Mouse (Mus musculus): ENCODE results near the gene Crb3.
A peak's percentile ranks its signal among the peaks of the same experiment; 100 is the strongest.

Crb3 gene

GRCm38 (mm10) chr17:57058891-57059485 lies at the start of gene Crb3:
TSS of gene Crb3 (plus strand) at chr17:57059105.
- DNase-seq (ENCODE audit: low spot score) = no peak

- no peak for DNase-seq (ENCODE audit: low spot score)
These were observed 48.0 kb upstream of the Crb3 start for GRCm38 (mm10) chr17:57010911-57011235.

- DNase-seq (ENCODE audit: low spot score) = peak; percentile 92
These were observed 47.4 kb upstream of the Crb3 start, which contains the start of the genes Gtf2f1 and Gm17949 for GRCm38 (mm10) chr17:57011236-57012141. TSS of gene Gtf2f1 (minus strand) at chr17:57011288. TSS of gene Gm17949 (plus strand) at chr17:57011469.

GRCm38 (mm10) chr17:57012245-57012795 lies 46.6 kb upstream of the Crb3 start:
- no peak for DNase-seq (ENCODE audit: low spot score)

- DNase-seq (ENCODE audit: low spot score) = no peak
These were observed 39.2 kb upstream of the Crb3 start for GRCm38 (mm10) chr17:57019693-57020092.

- DNase-seq (ENCODE audit: low spot score) = no peak
These were observed 37.9 kb upstream of the Crb3 start for GRCm38 (mm10) chr17:57020960-57021359.

GRCm38 (mm10) chr17:57027471-57027870 lies 31.4 kb upstream of the Crb3 start:
- no peak for DNase-seq (ENCODE audit: low spot score)

- DNase-seq (ENCODE audit: low spot score) = no peak
These were observed 29.2 kb upstream of the Crb3 start for GRCm38 (mm10) chr17:57029691-57030090.

GRCm38 (mm10) chr17:57030931-57031660 lies 27.8 kb upstream of the Crb3 start, which contains the start of gene Khsrp:
TSS of gene Khsrp (minus strand) at chr17:57031522.
- DNase-seq (ENCODE audit: low spot score) = peak; percentile 39

GRCm38 (mm10) chr17:57031661-57032420 lies 27.1 kb upstream of the Crb3 start:
- DNase-seq (ENCODE audit: low spot score) = peak; percentile 100

GRCm38 (mm10) chr17:57032854-57033253 lies 26.1 kb upstream of the Crb3 start:
- no peak for DNase-seq (ENCODE audit: low spot score)

- no peak for DNase-seq (ENCODE audit: low spot score)
These were observed 19.9 kb upstream of the Crb3 start for GRCm38 (mm10) chr17:57038978-57039377.

GRCm38 (mm10) chr17:57041554-57041953 lies 17.4 kb upstream of the Crb3 start, which contains the start of gene Slc25a41:
TSS of gene Slc25a41 (minus strand) at chr17:57041654.
- no peak for DNase-seq (ENCODE audit: low spot score)

GRCm38 (mm10) chr17:57047406-57047805 lies 11.5 kb upstream of the Crb3 start:
- DNase-seq (ENCODE audit: low spot score) = no peak

GRCm38 (mm10) chr17:57048816-57049215 lies 10.1 kb upstream of the Crb3 start:
- DNase-seq (ENCODE audit: low spot score) = no peak

GRCm38 (mm10) chr17:57051679-57052078 lies 7.2 kb upstream of the Crb3 start:
- peak; percentile 36 for DNase-seq (ENCODE audit: low spot score)

GRCm38 (mm10) chr17:57056246-57056645 lies 2.7 kb upstream of the Crb3 start:
- DNase-seq (ENCODE audit: low spot score) = no peak

- peak; percentile 58 for DNase-seq (ENCODE audit: low spot score)
These were observed 627 bp downstream of the Crb3 start, which contains the start of gene Slc25a23 for GRCm38 (mm10) chr17:57059486-57059977. TSS of gene Slc25a23 (minus strand) at chr17:57059863.

- peak; percentile 97 for DNase-seq (ENCODE audit: low spot score)
These were observed 1.4 kb downstream of the Crb3 start for GRCm38 (mm10) chr17:57060231-57060801.

GRCm38 (mm10) chr17:57061069-57061468 lies 2.2 kb downstream of the Crb3 start:
- peak; percentile 27 for DNase-seq (ENCODE audit: low spot score)
